Mouse (Mus musculus): Measurements from ENCODE around the gene Gipc1.

The Gipc1 gene

GRCm38 (mm10) chr8:83652030-83652743 is at the start of gene Gipc1:
Gene Gipc1 (plus strand): TSS chr8:83652677.
- DNase-seq (ENCODE audit: low read depth in 1 of 2, low spot score in 2 of 2) = peak; percentile 91 to 92

- peak; percentile 99 for DNase-seq (ENCODE audit: low read depth in 1 of 2, low spot score in 2 of 2)
These were observed 44.6 kb upstream of the Gipc1 start, which contains the start of the genes Tecr and Dnajb1 for GRCm38 (mm10) chr8:83607661-83608397. Gene Tecr (minus strand): TSS chr8:83607971. Gene Dnajb1 (plus strand): TSS chr8:83608193.

GRCm38 (mm10) chr8:83608398-83608829 is 44.1 kb upstream of the Gipc1 start:
- peak in 1 of 2 experiments; percentile 44 for DNase-seq (ENCODE audit: low read depth in 1 of 2, low spot score in 2 of 2)

- DNase-seq (ENCODE audit: low read depth in 1 of 2, low spot score in 2 of 2) = no peak
These were observed 43.4 kb upstream of the Gipc1 start for GRCm38 (mm10) chr8:83609086-83609485.

- no peak for DNase-seq (ENCODE audit: low read depth in 1 of 2, low spot score in 2 of 2)
These were observed 42.8 kb upstream of the Gipc1 start for GRCm38 (mm10) chr8:83609547-83610180.

GRCm38 (mm10) chr8:83611921-83612320 is 40.6 kb upstream of the Gipc1 start:
- DNase-seq (ENCODE audit: low read depth in 1 of 2, low spot score in 2 of 2) = no peak

- no peak for DNase-seq (ENCODE audit: low read depth in 1 of 2, low spot score in 2 of 2)
These were observed 38.8 kb upstream of the Gipc1 start for GRCm38 (mm10) chr8:83613695-83614094.

GRCm38 (mm10) chr8:83616625-83617024 is 35.9 kb upstream of the Gipc1 start:
- no peak for DNase-seq (ENCODE audit: low read depth in 1 of 2, low spot score in 2 of 2)

- DNase-seq (ENCODE audit: low read depth in 1 of 2, low spot score in 2 of 2) = no peak
These were observed 35.4 kb upstream of the Gipc1 start for GRCm38 (mm10) chr8:83617111-83617510.

- no peak for DNase-seq (ENCODE audit: low read depth in 1 of 2, low spot score in 2 of 2)
These were observed 33.9 kb upstream of the Gipc1 start for GRCm38 (mm10) chr8:83618566-83618965.

- DNase-seq (ENCODE audit: low read depth in 1 of 2, low spot score in 2 of 2) = no peak
These were observed 32.8 kb upstream of the Gipc1 start for GRCm38 (mm10) chr8:83619568-83620285.

GRCm38 (mm10) chr8:83621691-83622388 is 30.6 kb upstream of the Gipc1 start:
- no peak for DNase-seq (ENCODE audit: low read depth in 1 of 2, low spot score in 2 of 2)

GRCm38 (mm10) chr8:83622389-83622989 is 30.0 kb upstream of the Gipc1 start:
- DNase-seq (ENCODE audit: low read depth in 1 of 2, low spot score in 2 of 2) = peak; percentile 46 to 68

GRCm38 (mm10) chr8:83623549-83623948 is 28.9 kb upstream of the Gipc1 start:
- DNase-seq (ENCODE audit: low read depth in 1 of 2, low spot score in 2 of 2) = no peak

- no peak for DNase-seq (ENCODE audit: low read depth in 1 of 2, low spot score in 2 of 2)
These were observed 27.7 kb upstream of the Gipc1 start for GRCm38 (mm10) chr8:83624739-83625138.

GRCm38 (mm10) chr8:83625676-83626299 is 26.7 kb upstream of the Gipc1 start:
- DNase-seq (ENCODE audit: low read depth in 1 of 2, low spot score in 2 of 2) = no peak

GRCm38 (mm10) chr8:83632083-83632707 is 20.3 kb upstream of the Gipc1 start:
- DNase-seq (ENCODE audit: low read depth in 1 of 2, low spot score in 2 of 2) = no peak

GRCm38 (mm10) chr8:83638856-83639255 is 13.6 kb upstream of the Gipc1 start:
- no peak for DNase-seq (ENCODE audit: low read depth in 1 of 2, low spot score in 2 of 2)

GRCm38 (mm10) chr8:83639649-83640048 is 12.8 kb upstream of the Gipc1 start:
- no peak for DNase-seq (ENCODE audit: low read depth in 1 of 2, low spot score in 2 of 2)

All from monocyte, adult 2 months (primary cell).